21 mouse cellular contexts compared by ENCODE assay signal in the genomic region with DNA sequence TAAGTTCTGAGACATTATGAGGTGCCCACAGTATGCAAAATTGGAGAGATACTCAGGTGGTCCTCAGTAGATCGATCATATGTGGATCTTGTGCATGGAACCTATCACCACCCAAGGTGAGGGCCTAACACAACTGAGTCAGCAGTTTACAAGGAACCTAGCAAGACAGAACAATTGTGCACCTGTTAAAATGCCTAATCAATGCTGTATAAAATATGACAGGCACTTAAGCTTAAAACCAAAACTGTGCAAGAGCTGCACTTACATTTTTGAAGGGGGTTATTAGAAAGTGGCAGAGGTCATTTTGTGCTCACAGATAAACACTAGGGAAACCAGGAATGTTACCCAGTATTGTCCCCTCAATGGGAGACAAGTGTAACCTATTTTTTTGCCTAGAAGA. TPM values are rescaled to one million over a fixed set of nuclear protein-coding genes. Genes with fewer than 3 reads are reported as not detected.
DNase-seq lines count a peak whose midpoint lies in the region; ATAC-seq and TF ChIP-seq lines count a peak whose summit lies in the region.
"Had no signal": no experiment of that assay in that cellular context is flagged by ENCODE, and none has a peak within 500 bp of the region (broad histone marks: within the 10 kb centered on the region; RNA-seq: fewer than 3 reads in every experiment).

No protein-coding gene starts in this region.

- H3K27me3 ChIP-seq in liver, embryonic 13.5 days, result no peaks in the 10 kb centered on the region
- no peaks in the 10 kb centered on the region for H3K27me3 ChIP-seq in liver, embryonic 12.5 days (replicated peaks)
- H3K27me3 ChIP-seq: embryonic facial prominence, embryonic 13.5 days; embryonic facial prominence, embryonic 15.5 days; forebrain, embryonic 13.5 days; forebrain, embryonic 15.5 days; Patski had no signal

- no peak overlapping the region for H3K4me3 ChIP-seq in liver, embryonic 13.5 days (replicated peaks)
- H3K4me3 ChIP-seq in liver, embryonic 12.5 days, result no peak overlapping the region
- no peak overlapping the region for H3K4me3 ChIP-seq in ES-E14 (ENCODE audit: insufficient read depth in 1 of 2, low read depth in 1 of 2, low read length in 2 of 2, poor library complexity in 1 of 2, severe bottlenecking in 1 of 2)
- H3K4me3 ChIP-seq: embryonic facial prominence, embryonic 13.5 days; embryonic facial prominence, embryonic 15.5 days; forebrain, embryonic 13.5 days; forebrain, embryonic 15.5 days had no signal

- no peaks in the 10 kb centered on the region for H3K9me3 ChIP-seq in liver, embryonic 13.5 days (replicated peaks)
- no peaks in the 10 kb centered on the region for H3K9me3 ChIP-seq in liver, embryonic 12.5 days (replicated peaks)
- no peaks in the 10 kb centered on the region for H3K9me3 ChIP-seq in ES-E14 (ENCODE audit: control insufficient read depth, insufficient read depth, low read depth, low read length)
- H3K9me3 ChIP-seq: embryonic facial prominence, embryonic 13.5 days; embryonic facial prominence, embryonic 15.5 days; forebrain, embryonic 13.5 days; forebrain, embryonic 15.5 days had no signal

- WGBS in liver, embryonic 13.5 days (ENCODE audit: insufficient replicate concordance), result 76% methylated on average over 1 of the region's 1 CpGs
- 83% methylated on average over 1 of the region's 1 CpGs for WGBS in liver, embryonic 12.5 days (ENCODE audit: insufficient replicate concordance)

- no peak for ATAC-seq in liver, embryonic 13.5 days (ENCODE audit: low read depth)
- no peak for ATAC-seq in liver, embryonic 12.5 days
- ATAC-seq in erythroblast, adult 5-6 weeks (replicated peaks; ENCODE audit: low FRiP score, poor library complexity, severe bottlenecking), result no peak
- ATAC-seq: activated CD4-positive, CD25-positive, alpha-beta regulatory T cell, adult 4 months; forebrain, embryonic 13.5 days; forebrain, embryonic 15.5 days; forebrain, postnatal 0 days; Patski had no signal

- H3K4me2 ChIP-seq in liver, embryonic 13.5 days, result no peak overlapping the region
- H3K4me2 ChIP-seq in liver, embryonic 12.5 days, result no peak overlapping the region
- H3K4me2 ChIP-seq: embryonic facial prominence, embryonic 13.5 days; embryonic facial prominence, embryonic 15.5 days; forebrain, embryonic 13.5 days; forebrain, embryonic 15.5 days had no signal

- no peak for DNase-seq in liver, embryonic 13.5 days
- DNase-seq in ES-E14 (ENCODE audit: low read depth, low spot score), result no peak
- DNase-seq in cerebellum, postnatal 14 days, result no peak
- DNase-seq: adrenal gland, adult 8-10 months; adrenal gland, postnatal 14 days; adrenal gland, postnatal 36 days; cerebellum, adult 11-12 months; cerebellum, adult 2 months; cerebellum, adult 9-10 months; cerebellum, postnatal 10 days; cerebellum, postnatal 36 days; embryo, embryonic 11 days; forebrain, postnatal 0 days had no signal

- H3K4me1 ChIP-seq in liver, embryonic 13.5 days (replicated peaks), result peaks cover 15% of the 10 kb centered on the region
- H3K4me1 ChIP-seq in liver, embryonic 12.5 days, result peaks cover 20% of the 10 kb centered on the region
- no peaks in the 10 kb centered on the region for H3K4me1 ChIP-seq in ES-E14 (ENCODE audit: control insufficient read depth in 2 of 2, insufficient read depth in 2 of 2, low read length in 2 of 2, poor library complexity in 1 of 2)
- H3K4me1 ChIP-seq: embryonic facial prominence, embryonic 13.5 days; embryonic facial prominence, embryonic 15.5 days had no signal

- in situ Hi-C loops in ES-E14 (cut with MboI; ENCODE audit: low sequenced_read_pairs in 2 of 2, unreplicated experiment in 2 of 2), result loop anchor here in 1 of 2 experiments (5.0 kb wide), 1 partner anchor 277 kb away; no protein-coding TSS in a partner anchor

- H3K9ac ChIP-seq in liver, embryonic 13.5 days, result no peak overlapping the region
- no peak overlapping the region for H3K9ac ChIP-seq in liver, embryonic 12.5 days
- H3K9ac ChIP-seq in ES-E14 (ENCODE audit: insufficient read depth, low read depth, low read length, poor library complexity, severe bottlenecking), result no peak overlapping the region
- H3K9ac ChIP-seq: embryonic facial prominence, embryonic 13.5 days; embryonic facial prominence, embryonic 15.5 days; forebrain, embryonic 13.5 days; forebrain, embryonic 15.5 days; forebrain, postnatal 0 days had no signal

- H3K36me3 ChIP-seq in liver, embryonic 13.5 days, result peaks cover 44% of the 10 kb centered on the region
- H3K36me3 ChIP-seq in liver, embryonic 12.5 days, result peaks cover 59% of the 10 kb centered on the region
- H3K36me3 ChIP-seq in ES-E14 (ENCODE audit: control insufficient read depth, insufficient read depth, low read length, poor library complexity, severe bottlenecking), result peaks cover 26% of the 10 kb centered on the region

- 0 out of 2 replicates have a peak overlapping the region, but pooled peaks have one; percentile 9 for H3K27ac ChIP-seq in liver, embryonic 13.5 days
- H3K27ac ChIP-seq in liver, embryonic 12.5 days, result no peak overlapping the region
- no peak overlapping the region for H3K27ac ChIP-seq in ES-E14 (ENCODE audit: insufficient read depth, low read depth, low read length, poor library complexity, severe bottlenecking)
- H3K27ac ChIP-seq: embryonic facial prominence, embryonic 13.5 days; embryonic facial prominence, embryonic 15.5 days; forebrain, embryonic 13.5 days; forebrain, embryonic 15.5 days had no signal

TF ChIP-seq in ES-E14, 5 proteins besides CTCF, POLR2A, EP300 and RAD21:
- TF ChIP-seq HCFC1 (IDR thresholded peaks at IDR 0.05; ENCODE audit: borderline replicate concordance, insufficient read depth, low read length) (no peak), MAFK (IDR thresholded peaks at IDR 0.05; ENCODE audit: insufficient read depth, low read depth, low read length) (peak; percentile 54)

RNA-seq across cellular contexts. Expression of a gene that starts 2.1 kb away (rescaled TPM):
- 0.51 and 1.6 TPM in 2 replicates for polyA plus RNA-seq in liver, embryonic 13.5 days (2015; fragmentation: Nextera tagmentation; extraction: Ambion mirVana)
- 0.65 and 0.85 TPM in 2 replicates for polyA plus RNA-seq in liver, embryonic 12.5 days (2016; fragmentation: Nextera tagmentation; extraction: Ambion mirVana)
- total RNA-seq in ES-E14 (2012; rRNA removed), result 2.7 and 3.7 TPM in 2 replicates
- 2.3 TPM in 1 of 2 replicates, not detected in the other for total RNA-seq in erythroblast, adult 5-6 weeks (2015; ENCODE audit: low replicate concordance)
- total RNA-seq in erythroblast, adult 5-6 weeks (2017; ENCODE audit: low replicate concordance), result 2.4 and 9.3 TPM in 2 replicates

RNA-seq across cellular contexts. Expression of a gene that starts 15.0 kb away (rescaled TPM):
- 206 and 239 TPM in 2 replicates for polyA plus RNA-seq in liver, embryonic 13.5 days (2015; fragmentation: Nextera tagmentation; extraction: Ambion mirVana)
- 240 and 269 TPM in 2 replicates for polyA plus RNA-seq in liver, embryonic 12.5 days (2016; fragmentation: Nextera tagmentation; extraction: Ambion mirVana)
- 329 and 382 TPM in 2 replicates for total RNA-seq in ES-E14 (2012; rRNA removed)
- total RNA-seq in erythroblast, adult 5-6 weeks (2015; ENCODE audit: low replicate concordance), result 66.0 and 82.0 TPM in 2 replicates
- 46.6 and 49.6 TPM in 2 replicates for total RNA-seq in erythroblast, adult 5-6 weeks (2017; ENCODE audit: low replicate concordance)

RNA-seq across cellular contexts. Expression of a gene that starts 23.1 kb away (rescaled TPM):
- polyA plus RNA-seq in liver, embryonic 13.5 days (2015; fragmentation: Nextera tagmentation; extraction: Ambion mirVana), result 209 and 224 TPM in 2 replicates
- polyA plus RNA-seq in liver, embryonic 12.5 days (2016; fragmentation: Nextera tagmentation; extraction: Ambion mirVana), result 219 and 222 TPM in 2 replicates
- 83.5 and 106 TPM in 2 replicates for total RNA-seq in ES-E14 (2012; rRNA removed)
- 11.3 and 30.9 TPM in 2 replicates for total RNA-seq in erythroblast, adult 5-6 weeks (2015; ENCODE audit: low replicate concordance)
- total RNA-seq in erythroblast, adult 5-6 weeks (2017; ENCODE audit: low replicate concordance), result 26.3 and 36.5 TPM in 2 replicates

RNA-seq across cellular contexts. Expression of a gene that starts 23.4 kb away (rescaled TPM):
- polyA plus RNA-seq in liver, embryonic 13.5 days (2015; fragmentation: Nextera tagmentation; extraction: Ambion mirVana), result 6.8 and 9.0 TPM in 2 replicates
- polyA plus RNA-seq in liver, embryonic 12.5 days (2016; fragmentation: Nextera tagmentation; extraction: Ambion mirVana), result 10.2 and 10.9 TPM in 2 replicates
- 13.8 and 16.3 TPM in 2 replicates for total RNA-seq in ES-E14 (2012; rRNA removed)
- 11.7 and 25.6 TPM in 2 replicates for total RNA-seq in erythroblast, adult 5-6 weeks (2015; ENCODE audit: low replicate concordance)
- 9.3 and 14.2 TPM in 2 replicates for total RNA-seq in erythroblast, adult 5-6 weeks (2017; ENCODE audit: low replicate concordance)

RNA-seq across cellular contexts. Expression of a gene that starts 33.5 kb away (rescaled TPM):
- polyA plus RNA-seq in liver, embryonic 13.5 days (2015; fragmentation: Nextera tagmentation; extraction: Ambion mirVana), result 2.2 and 2.8 TPM in 2 replicates
- 2.3 and 2.8 TPM in 2 replicates for polyA plus RNA-seq in liver, embryonic 12.5 days (2016; fragmentation: Nextera tagmentation; extraction: Ambion mirVana)
- 6.4 and 18.0 TPM in 2 replicates for total RNA-seq in ES-E14 (2012; rRNA removed)
- total RNA-seq in erythroblast, adult 5-6 weeks (2015; ENCODE audit: low replicate concordance), result 103 and 104 TPM in 2 replicates
- total RNA-seq in erythroblast, adult 5-6 weeks (2017; ENCODE audit: low replicate concordance), result 198 and 259 TPM in 2 replicates
